Mouse (Mus musculus) neural tube, embryonic 15.5 days (tissue): ENCODE data around the gene 1110032A03Rik. TPM values are rescaled to one million over a fixed set of nuclear protein-coding genes. Genes with fewer than 3 reads are reported as not detected.

Source experiments
- ATAC-seq: fragments of 200-750 bp; cut with Nextera tagmentation; 2 replicates; pipeline ENCODE4 v1.8.0; 2017; ENCODE audit warnings: mild to moderate bottlenecking, moderate TSS enrichment, moderate library complexity; ENCODE audit not compliant: low FRiP score
- H3K27ac ChIP-seq: fragments of 300-500 bp; sonication (generic); replicated peaks from 2 replicates; pipeline ENCODE4 v1.5.1; 2015; ENCODE audit warnings: mild to moderate bottlenecking, inconsistent platforms
- H3K27me3 ChIP-seq: fragments of 300-500 bp; sonication (generic); replicated peaks from 2 replicates; pipeline ENCODE4 v1.6.1; 2015; ENCODE audit warnings: inconsistent platforms
- H3K36me3 ChIP-seq: fragments of 300-500 bp; sonication (generic); 2 replicates; pipeline ENCODE4 v1.6.1; 2015; ENCODE audit warnings: inconsistent platforms
- H3K4me1 ChIP-seq: fragments of 300-500 bp; sonication (generic); 2 replicates; pipeline ENCODE4 v1.6.1; 2015; ENCODE audit warnings: inconsistent platforms
- H3K4me2 ChIP-seq: fragments of 300-500 bp; sonication (generic); 2 replicates; pipeline ENCODE4 v1.6.1; 2015; ENCODE audit warnings: inconsistent platforms, mild to moderate bottlenecking, moderate library complexity
- H3K4me3 ChIP-seq: fragments of 300-500 bp; sonication (generic); replicated peaks from 2 replicates; pipeline ENCODE4 v1.5.1; 2015; ENCODE audit warnings: mild to moderate bottlenecking, inconsistent platforms
- H3K9ac ChIP-seq: fragments of 300-500 bp; sonication (generic); replicated peaks from 2 replicates; pipeline ENCODE4 v1.6.1; 2015; ENCODE audit warnings: mild to moderate bottlenecking, inconsistent platforms
- H3K9me3 ChIP-seq: fragments of 300-500 bp; sonication (generic); replicated peaks from 2 replicates; pipeline ENCODE4 v1.6.1; 2016; ENCODE audit warnings: inconsistent platforms
- whole genome bisulfite sequencing: fragments of 180-500 bp; shearing (Covaris S2); methylation state at CpG from one replicate; pipeline ENCODE4 v1.1.7; 2015; ENCODE audit warnings: mixed read lengths; 5-methylcytosine and 5-hydroxymethylcytosine counted together
- polyA plus RNA-seq: library from polyadenylated mRNA; unstranded; fragments of >200 nt; fragmentation: Nextera tagmentation; extraction: Ambion mirVana; gene quantifications from 2 replicates; pipeline ENCODE4 v1.2.1, GENCODE M21; 2015

1110032A03Rik gene
- polyA plus RNA-seq, 1 experiment from 2014 or later = 58.4 TPM

DNA sequence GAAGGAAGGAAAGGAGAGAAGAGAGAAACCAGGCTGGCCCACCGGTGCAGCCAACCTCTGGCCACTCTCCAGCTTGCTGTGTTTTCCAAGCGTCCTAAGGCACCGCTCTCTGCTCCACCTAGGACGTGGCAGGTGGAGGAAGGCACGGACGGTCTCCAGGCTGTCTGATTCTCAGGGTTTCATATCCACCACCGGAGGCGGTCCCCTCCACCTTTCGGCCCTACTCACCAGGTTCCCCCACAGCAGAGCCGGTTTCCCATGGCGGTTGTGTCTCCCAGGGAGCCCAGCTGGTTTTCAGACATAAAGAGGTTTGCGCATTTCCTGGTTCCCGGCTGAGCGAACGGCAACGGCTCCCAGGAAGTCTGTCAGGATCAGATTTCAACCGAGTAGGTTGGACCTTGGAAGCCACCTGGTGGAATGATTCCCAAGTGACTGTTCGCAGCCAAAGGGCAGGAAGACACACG, 29.1 kb downstream of the 1110032A03Rik start, which contains the start of gene 2310030G06Rik:
2310030G06Rik (minus strand) TSS at position 323 of the 464 bp plus-strand sequence.
- Histone ChIP-seq H3K27me3 (peaks cover 3% of the 10 kb centered on the region; the same call in 1 of the 2 replicates), H3K36me3 (no peaks in the 10 kb centered on the region), H3K27ac (0 out of 2 replicates have a peak within 1 kb of the TSS, but pooled peaks have one; percentile 9), H3K9me3 (no peaks in the 10 kb centered on the region), H3K4me2 (peak within 1 kb of the TSS; percentile 58), H3K9ac (peak within 1 kb of the TSS; percentile 42), H3K4me1 (peaks cover 8% of the 10 kb centered on the region), H3K4me3 (peak within 1 kb of the TSS; percentile 35)
- 1% methylated on average over 19 of the region's 19 CpGs for WGBS
- no peak for ATAC-seq

DNA sequence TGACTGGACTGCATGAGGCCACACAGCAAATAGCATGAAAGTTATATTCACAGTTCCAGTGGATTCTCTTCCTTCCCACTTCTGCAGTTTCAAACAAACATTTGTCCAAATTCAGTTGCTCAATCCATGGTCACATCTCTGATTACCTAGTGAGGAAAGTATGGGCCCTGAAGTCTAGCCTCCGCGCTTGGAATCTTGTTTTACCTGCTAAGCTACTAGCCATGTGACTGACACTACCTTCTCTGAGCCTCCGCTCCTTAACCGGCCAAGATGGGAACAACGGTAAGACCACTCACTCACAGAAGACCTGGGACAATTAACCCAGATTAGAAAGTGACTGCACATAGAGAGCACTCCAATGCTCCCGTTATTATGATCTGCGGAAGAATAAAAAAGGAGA, 29.5 kb downstream of the 1110032A03Rik start:
- WGBS = 19% methylated on average over 7 of the region's 7 CpGs
- Histone ChIP-seq H3K4me3 (peak overlapping the region; percentile 35), H3K27me3 (peaks cover 3% of the 10 kb centered on the region; the same call in 1 of the 2 replicates), H3K9me3 (no peaks in the 10 kb centered on the region), H3K4me1 (peaks cover 8% of the 10 kb centered on the region), H3K9ac (0 out of 2 replicates have a peak overlapping the region, but pooled peaks have one; percentile 42), H3K27ac (no peak overlapping the region), H3K4me2 (peak overlapping the region; percentile 58), H3K36me3 (no peaks in the 10 kb centered on the region)
- ATAC-seq = no peak

DNA sequence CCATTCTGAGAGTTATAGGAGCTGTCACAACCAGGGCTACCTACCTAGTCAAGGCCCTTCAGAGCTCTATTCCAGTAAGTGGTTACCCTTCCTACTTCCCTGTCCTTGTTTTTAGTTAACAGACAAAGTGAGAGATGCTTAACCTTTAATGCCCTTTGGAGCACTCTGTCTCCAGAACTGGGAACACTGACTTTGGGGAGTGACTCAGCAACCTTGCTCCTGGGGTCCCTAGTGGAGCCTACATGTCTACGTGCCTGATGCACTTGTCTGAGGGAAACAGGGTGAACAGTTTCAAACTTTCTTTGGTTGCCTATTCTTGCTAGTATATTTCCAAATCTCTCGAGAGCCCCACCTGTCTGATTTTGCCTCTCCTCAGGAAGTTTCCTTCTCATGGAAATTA, 32.6 kb downstream of the 1110032A03Rik start:
- Histone ChIP-seq H3K9me3 (no peaks in the 10 kb centered on the region), H3K4me3 (no peak overlapping the region), H3K27ac (no peak overlapping the region), H3K9ac (no peak overlapping the region), H3K4me1 (peaks cover 18% of the 10 kb centered on the region), H3K4me2 (no peak overlapping the region), H3K36me3 (no peaks in the 10 kb centered on the region), H3K27me3 (peaks cover 3% of the 10 kb centered on the region; the same call in 1 of the 2 replicates)
- 76% methylated on average over 2 of the region's 2 CpGs for WGBS
- no peak for ATAC-seq

DNA sequence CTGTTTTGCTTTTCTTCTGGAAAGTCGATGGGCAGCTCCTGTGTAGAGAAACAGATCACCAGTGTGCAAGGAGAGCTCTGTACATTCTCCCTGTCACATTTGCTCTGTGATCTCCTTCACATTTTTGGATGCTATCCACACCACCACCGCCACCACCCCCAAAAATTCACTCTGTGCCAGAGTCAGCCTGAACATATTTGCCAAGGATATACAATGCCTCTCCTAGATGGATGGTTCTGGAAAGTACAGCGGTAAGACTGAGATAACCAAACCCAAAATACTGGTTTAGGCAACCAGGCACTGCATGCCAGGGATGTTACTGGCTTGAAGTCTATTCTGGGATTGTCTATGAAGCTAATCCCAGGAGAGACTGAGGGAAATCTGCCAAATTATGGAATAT, 33.1 kb downstream of the 1110032A03Rik start:
- H3K27ac ChIP-seq = no peak overlapping the region
- H3K9ac ChIP-seq = no peak overlapping the region
- H3K36me3 ChIP-seq = no peaks in the 10 kb centered on the region
- 90% methylated on average over 3 of the region's 3 CpGs for WGBS
- 0 out of 2 replicates have a peak, but pooled peaks cover 3% of the 10 kb centered on the region for H3K27me3 ChIP-seq
- H3K9me3 ChIP-seq = no peaks in the 10 kb centered on the region
- no peak overlapping the region for H3K4me3 ChIP-seq
- H3K4me2 ChIP-seq = no peak overlapping the region
- ATAC-seq = no peak
- peaks cover 18% of the 10 kb centered on the region for H3K4me1 ChIP-seq

DNA sequence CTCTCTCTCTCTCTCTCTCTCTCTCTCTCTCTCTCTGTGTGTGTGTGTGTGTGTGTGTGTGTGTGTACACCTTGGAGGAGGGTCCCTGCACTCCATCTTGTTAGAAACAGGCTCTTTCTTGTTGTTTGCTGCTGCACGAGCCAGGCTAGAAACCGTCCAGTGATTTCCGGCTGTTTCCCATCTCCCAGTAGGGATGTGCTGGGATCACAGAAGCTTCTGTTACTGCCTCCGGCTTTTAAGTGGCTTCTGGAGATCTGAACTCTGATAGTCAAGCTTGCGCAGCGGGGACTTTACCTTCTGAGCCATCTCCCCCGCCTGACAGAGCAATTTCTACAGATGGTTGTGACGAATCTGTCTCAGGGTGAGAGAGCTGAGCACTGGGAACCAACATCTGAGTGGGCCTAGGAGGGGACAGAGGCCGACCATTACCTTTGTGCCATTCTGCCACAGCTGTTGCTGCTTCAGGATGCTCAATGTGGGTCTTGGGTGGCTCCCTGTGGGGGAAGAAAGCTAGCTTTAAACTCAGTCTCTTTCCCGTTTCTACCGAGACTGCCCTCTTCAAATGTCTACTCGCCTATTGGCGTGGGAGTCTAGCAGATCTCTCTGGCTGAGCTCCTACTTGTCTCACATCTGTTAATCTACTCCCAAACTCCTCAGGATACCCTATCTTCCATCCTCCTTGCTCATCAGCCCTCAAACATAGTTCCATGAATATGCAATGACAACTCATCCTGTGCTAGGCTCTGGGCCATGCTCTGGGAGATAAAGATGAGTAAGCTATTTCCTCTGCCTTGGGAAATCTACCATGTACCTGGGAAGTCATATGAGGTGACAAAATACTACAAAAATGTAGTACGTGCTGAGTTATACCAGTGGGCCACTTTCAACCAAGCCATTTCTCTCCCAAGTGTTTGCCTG, 34.2 kb downstream of the 1110032A03Rik start:
- WGBS = 90% methylated on average over 14 of the region's 14 CpGs
- Histone ChIP-seq H3K9me3 (no peaks in the 10 kb centered on the region), H3K27ac (no peak overlapping the region), H3K4me1 (peaks cover 12% of the 10 kb centered on the region), H3K4me3 (no peak overlapping the region), H3K36me3 (no peaks in the 10 kb centered on the region), H3K9ac (no peak overlapping the region), H3K27me3 (no peaks in the 10 kb centered on the region), H3K4me2 (no peak overlapping the region)
- ATAC-seq = no peak

DNA sequence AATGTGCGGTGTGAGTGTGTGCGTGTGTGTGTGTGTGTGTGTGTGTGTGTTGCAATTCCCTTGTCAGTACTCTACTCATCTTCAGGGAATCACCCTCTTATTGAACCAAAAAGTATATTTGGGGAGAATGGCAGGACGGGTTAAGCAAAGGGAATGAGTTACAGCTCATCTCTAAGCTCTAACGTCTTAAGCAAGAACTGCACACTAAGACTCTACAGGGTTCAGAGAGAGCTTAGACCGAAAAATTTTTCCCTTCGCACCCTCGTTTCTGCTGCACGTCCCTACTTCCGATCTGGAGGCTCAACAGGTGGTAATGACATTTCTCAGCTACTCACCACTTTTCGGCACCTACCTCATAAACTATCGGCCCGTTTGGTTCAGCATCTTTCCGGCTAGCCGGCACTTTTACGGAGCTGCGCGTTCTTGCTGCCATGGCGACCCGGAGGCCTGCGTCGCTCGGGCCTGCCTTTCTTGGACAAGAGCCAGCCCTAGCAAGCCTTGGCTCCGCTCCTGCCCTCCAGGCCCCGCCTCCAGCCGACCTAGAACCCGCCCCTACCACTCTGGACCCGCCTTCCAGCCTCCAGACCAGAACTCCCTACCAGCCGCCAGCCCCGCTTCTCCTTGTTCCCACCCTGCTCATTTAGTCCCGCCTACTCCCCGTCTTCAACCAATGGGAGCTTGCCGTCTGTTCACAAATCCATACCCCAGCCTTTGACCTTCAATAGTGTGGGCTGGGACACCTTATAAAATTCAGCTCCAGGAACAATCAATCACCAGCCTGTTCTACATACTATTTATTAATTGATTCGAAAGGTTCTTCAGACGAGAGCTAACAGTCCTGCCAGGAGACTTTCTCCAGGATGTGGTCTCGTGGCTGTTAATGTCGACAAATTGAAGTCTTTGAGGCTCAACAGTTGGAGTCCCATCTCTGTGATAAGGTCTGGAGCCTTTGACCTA, 36.1 kb downstream of the 1110032A03Rik start, which contains the start of gene Dixdc1:
Dixdc1 (minus strand) TSS at position 604 of the 957 bp plus-strand sequence.
- peaks cover 13% of the 10 kb centered on the region for H3K4me1 ChIP-seq
- H3K27me3 ChIP-seq = no peaks in the 10 kb centered on the region
- no peaks in the 10 kb centered on the region for H3K36me3 ChIP-seq
- peak within 1 kb of the TSS; percentile 37 for H3K4me3 ChIP-seq
- H3K9ac ChIP-seq = no peak within 1 kb of the TSS
- no peaks in the 10 kb centered on the region for H3K9me3 ChIP-seq
- H3K27ac ChIP-seq = no peak within 1 kb of the TSS
- peak; percentile 95 for ATAC-seq
- WGBS = 12% methylated on average over 36 of the region's 36 CpGs
- peak within 1 kb of the TSS; percentile 67 for H3K4me2 ChIP-seq

DNA sequence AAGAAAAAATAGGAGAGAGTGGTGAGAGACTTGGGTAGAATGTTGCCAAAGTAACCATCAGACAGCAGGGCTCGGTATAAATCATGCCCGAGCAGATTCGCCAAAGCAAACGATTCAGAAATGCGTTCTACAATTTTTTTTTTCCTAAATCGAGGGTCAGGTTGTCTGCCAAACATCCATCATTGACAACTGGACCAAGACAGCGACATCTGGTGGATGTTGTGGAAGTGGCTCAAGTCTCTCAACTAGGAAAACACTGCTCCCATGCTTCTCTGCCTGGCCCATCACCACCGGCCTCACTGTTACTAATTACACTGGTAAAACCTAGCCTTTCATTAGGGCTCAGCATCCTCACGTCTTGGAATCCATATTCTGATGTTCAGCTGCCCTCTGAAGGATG, 40.3 kb downstream of the 1110032A03Rik start:
- Histone ChIP-seq H3K27ac (no peak overlapping the region), H3K9ac (no peak overlapping the region), H3K27me3 (no peaks in the 10 kb centered on the region), H3K4me2 (peak overlapping the region; percentile 47), H3K9me3 (no peaks in the 10 kb centered on the region), H3K4me1 (peaks cover 13% of the 10 kb centered on the region), H3K4me3 (no peak overlapping the region), H3K36me3 (no peaks in the 10 kb centered on the region)
- ATAC-seq = no peak
- WGBS = 3% methylated on average over 9 of the region's 9 CpGs

DNA sequence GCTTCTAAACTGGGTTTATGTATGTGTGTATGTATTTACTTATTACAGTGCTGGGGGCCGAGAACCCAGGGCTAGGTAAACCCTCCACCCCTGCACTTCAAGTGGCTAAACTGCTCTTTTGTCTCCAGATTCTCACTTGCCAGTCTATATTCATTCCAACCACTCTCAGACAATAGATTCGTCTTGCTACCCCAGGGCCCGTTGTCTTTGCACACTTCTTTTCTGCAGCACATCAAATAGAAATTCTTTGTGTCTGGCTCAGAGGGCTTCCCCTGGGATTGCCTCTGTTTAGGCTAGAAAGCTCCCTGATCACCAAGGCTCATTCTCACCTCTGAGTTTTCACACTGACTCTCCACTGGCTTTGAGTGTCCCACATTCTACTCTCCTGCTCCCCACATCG, 42.8 kb downstream of the 1110032A03Rik start:
- no peak overlapping the region for H3K4me2 ChIP-seq
- H3K27ac ChIP-seq = no peak overlapping the region
- no peak for ATAC-seq
- peaks cover 16% of the 10 kb centered on the region for H3K4me1 ChIP-seq
- 12% methylated on average over 4 of the region's 4 CpGs for WGBS
- no peaks in the 10 kb centered on the region for H3K27me3 ChIP-seq
- H3K9me3 ChIP-seq = no peaks in the 10 kb centered on the region
- H3K4me3 ChIP-seq = no peak overlapping the region
- H3K9ac ChIP-seq = no peak overlapping the region
- H3K36me3 ChIP-seq = no peaks in the 10 kb centered on the region

DNA sequence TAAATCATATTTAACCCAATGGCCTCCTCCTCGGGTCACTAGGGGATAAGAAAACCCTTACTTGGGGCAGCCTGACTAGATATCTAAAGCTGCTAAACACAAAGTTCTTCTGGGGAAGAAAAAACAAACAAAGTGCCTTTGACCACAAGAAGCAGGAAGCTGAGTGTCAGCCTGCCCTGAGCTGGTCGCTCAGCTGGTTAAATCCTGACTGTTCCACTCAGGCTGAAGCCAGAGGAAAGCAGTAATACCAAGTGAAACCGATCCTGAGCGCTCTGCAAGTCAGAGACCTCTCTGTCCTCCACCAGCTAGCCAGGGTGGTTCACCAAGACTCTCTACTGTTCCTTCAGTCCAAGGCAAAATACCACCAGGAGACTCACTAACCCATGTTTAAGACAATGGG, 45.7 kb downstream of the 1110032A03Rik start:
- Histone ChIP-seq H3K4me3 (no peak overlapping the region), H3K27me3 (no peaks in the 10 kb centered on the region), H3K9ac (no peak overlapping the region), H3K4me1 (peaks cover 40% of the 10 kb centered on the region), H3K36me3 (no peaks in the 10 kb centered on the region), H3K9me3 (no peaks in the 10 kb centered on the region), H3K27ac (0 out of 2 replicates have a peak overlapping the region, but pooled peaks have one; percentile 92), H3K4me2 (no peak overlapping the region)
- no peak for ATAC-seq
- WGBS = 71% methylated on average over 4 of the region's 4 CpGs

DNA sequence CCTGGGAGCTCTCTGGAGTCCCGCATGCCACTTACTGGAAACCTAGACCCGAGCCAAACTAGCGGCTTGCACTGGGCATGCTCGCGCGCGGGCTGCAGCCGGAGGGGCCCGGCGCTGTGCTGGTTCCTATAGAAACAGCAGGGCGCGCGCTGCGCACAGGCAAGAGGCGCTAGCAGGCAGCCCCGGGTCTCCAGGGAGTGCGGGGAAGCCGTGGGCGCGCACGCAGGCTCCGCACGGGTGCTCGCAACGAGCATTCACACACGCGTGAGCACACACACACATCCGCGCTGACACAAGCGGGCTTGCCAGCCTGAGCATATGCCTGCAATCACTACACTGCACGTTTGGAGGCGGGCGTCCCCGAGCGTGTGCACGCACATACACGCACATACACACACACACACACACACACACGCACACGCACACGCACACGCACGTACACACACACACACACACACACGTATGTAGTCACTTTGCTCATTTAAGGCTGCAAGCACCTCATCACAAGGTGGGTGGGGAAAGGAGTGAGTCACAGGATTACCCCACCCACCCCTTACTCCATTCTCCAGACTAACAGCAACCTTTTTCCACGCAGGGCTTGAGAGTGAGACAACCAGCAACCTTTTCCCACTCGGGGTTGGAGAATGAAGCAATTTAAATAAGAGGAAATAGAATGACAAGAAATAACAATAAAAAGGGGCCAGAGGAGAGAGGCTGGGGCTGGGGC, 47.2 kb downstream of the 1110032A03Rik start:
- Histone ChIP-seq H3K27ac (peak overlapping the region; percentile 92), H3K27me3 (no peaks in the 10 kb centered on the region), H3K9me3 (no peaks in the 10 kb centered on the region), H3K4me3 (peak overlapping the region; percentile 67), H3K4me2 (peak overlapping the region; percentile 82), H3K9ac (peak overlapping the region; percentile 71), H3K4me1 (peaks cover 53% of the 10 kb centered on the region), H3K36me3 (no peaks in the 10 kb centered on the region)
- under 1% methylated on average over 45 of the region's 45 CpGs for WGBS
- ATAC-seq = peak; percentile 96
